Mouse (Mus musculus) thymus, adult 2 months (tissue): ENCODE measurements around the gene Add2.

ENCODE experiments used
- CTCF ChIP-seq: fragments of 200-500 bp; IDR thresholded peaks from 2 replicates; pipeline ENCODE4 v1.5.1; 2012; ENCODE audit warnings: mild to moderate bottlenecking, control low read depth, low read length, moderate library complexity, borderline replicate concordance; ENCODE audit not compliant: control insufficient read depth, poor library complexity, insufficient read depth; ENCODE audit errors: extremely low read depth
- POLR2A ChIP-seq: fragments of 200-500 bp; IDR thresholded peaks from 2 replicates; pipeline ENCODE4 v1.6.1; 2012; ENCODE audit warnings: mild to moderate bottlenecking, low read length, control low read depth, moderate library complexity; ENCODE audit not compliant: control insufficient read depth, poor library complexity, insufficient read depth; ENCODE audit errors: extremely low read depth

- TF ChIP-seq CTCF (no peak), POLR2A (no peak)
Measured at GRCm38 (mm10) chr6:86104719-86105118, 76.2 kb downstream of the Add2 start.
